Mouse (Mus musculus): ENCODE results near the gene Ddx23. TPM values are rescaled to one million over a fixed set of nuclear protein-coding genes. Genes with fewer than 3 reads are reported as not detected.

The Ddx23 gene
- polyA plus RNA-seq (2016; fragmentation: Nextera tagmentation; extraction: Ambion mirVana): 15.0 and 16.4 TPM in 2 replicates

GRCm38 (mm10) chr15:98662567-98663545 lies at the start of gene Ddx23:
TSS of gene Ddx23 (minus strand) at chr15:98662894.
- H3K36me3 ChIP-seq: peaks cover 26% of the 10 kb centered on the region
- WGBS: 5% methylated on average over 48 of the region's 48 CpGs
- H3K4me2 ChIP-seq: peak within 1 kb of the TSS; percentile 87
- H3K9ac ChIP-seq: peak within 1 kb of the TSS; percentile 96
- H3K4me3 ChIP-seq: peak within 1 kb of the TSS; percentile 86
- H3K27ac ChIP-seq (ENCODE audit: poor library complexity, severe bottlenecking): peak within 1 kb of the TSS; percentile 84
- no peaks in the 10 kb centered on the region; the same call in 1 of the 2 replicates for H3K9me3 ChIP-seq (replicated peaks)
- H3K27me3 ChIP-seq (replicated peaks): no peaks in the 10 kb centered on the region
- H3K4me1 ChIP-seq (replicated peaks): peaks cover 8% of the 10 kb centered on the region; the same call in 1 of the 2 replicates
- peak; percentile 96 for ATAC-seq (ENCODE audit: insufficient number of reproducible peaks, low FRiP score)

DNA sequence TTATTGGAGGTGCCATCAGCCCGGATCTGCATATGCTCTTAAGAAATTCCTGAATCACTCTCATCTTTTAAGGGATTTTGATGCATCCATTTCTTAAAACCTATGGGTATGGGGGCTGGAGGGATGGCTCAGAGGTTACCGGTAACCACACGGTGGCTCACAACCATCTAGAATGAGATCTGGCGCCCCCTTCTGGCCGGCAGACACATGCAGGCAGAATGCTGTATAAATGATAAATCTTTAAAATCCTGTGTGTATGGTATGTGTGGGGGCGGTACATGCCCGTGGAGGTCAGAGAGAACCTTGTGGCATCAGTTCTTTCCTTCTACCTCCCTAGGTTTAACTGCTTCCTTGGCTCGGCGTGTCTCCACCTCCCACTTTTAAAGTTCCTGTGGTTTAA lies 47.7 kb upstream of the Ddx23 start:
- no peak for ATAC-seq (ENCODE audit: insufficient number of reproducible peaks, low FRiP score)
- WGBS: 15% methylated on average over 9 of the region's 9 CpGs

DNA sequence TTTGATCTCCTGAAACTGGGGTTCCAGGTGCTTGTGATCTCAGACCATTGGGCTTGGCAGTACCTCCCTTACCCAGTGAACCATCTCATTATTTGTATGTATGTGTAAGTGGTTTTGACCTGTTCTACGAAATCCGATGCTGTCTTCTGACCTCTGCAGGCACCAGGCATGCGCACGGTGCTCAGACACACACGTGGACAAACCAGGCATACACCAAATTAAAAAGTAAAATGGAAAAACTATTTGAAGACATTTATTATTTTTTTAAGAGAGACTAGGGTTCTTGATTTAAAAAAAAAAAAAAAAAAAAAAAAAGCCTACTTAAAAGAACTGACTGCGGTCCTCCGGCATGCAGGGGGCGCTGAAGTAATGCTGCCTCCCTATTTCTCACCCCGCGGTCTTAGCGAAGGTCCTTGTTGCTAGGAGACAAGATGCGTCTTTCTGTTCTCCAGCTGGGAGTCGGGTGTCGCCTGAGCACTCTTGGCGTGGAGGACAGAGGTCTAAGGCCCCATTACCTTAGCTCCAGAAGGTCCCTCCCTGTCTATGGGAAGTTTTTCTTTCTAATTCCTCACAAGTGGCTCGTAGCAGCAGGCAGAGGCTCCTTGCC lies 45.2 kb upstream of the Ddx23 start, which contains the start of gene Ccdc65:
Gene Ccdc65, plus strand, starts transcription at position 442 of the 607 bp plus-strand sequence.
- H3K4me1 ChIP-seq (replicated peaks): peaks cover 3% of the 10 kb centered on the region; the same call in 1 of the 2 replicates
- no peak within 1 kb of the TSS for H3K27ac ChIP-seq (ENCODE audit: poor library complexity, severe bottlenecking)
- no peaks in the 10 kb centered on the region for H3K36me3 ChIP-seq
- 19% methylated on average over 16 of the region's 16 CpGs for WGBS
- H3K4me3 ChIP-seq: peak within 1 kb of the TSS; percentile 43
- ATAC-seq (ENCODE audit: insufficient number of reproducible peaks, low FRiP score): no peak
- H3K9ac ChIP-seq: 0 out of 2 replicates have a peak within 1 kb of the TSS, but pooled peaks have one; percentile 7
- H3K27me3 ChIP-seq (replicated peaks): peaks cover 51% of the 10 kb centered on the region
- no peaks in the 10 kb centered on the region for H3K9me3 ChIP-seq (replicated peaks)
- H3K4me2 ChIP-seq: peak within 1 kb of the TSS; percentile 63

More for the DNA sequence above, 47.7 kb upstream of the Ddx23 start:
- H3K36me3 ChIP-seq: no peaks in the 10 kb centered on the region
- peaks cover 8% of the 10 kb centered on the region for H3K4me1 ChIP-seq (replicated peaks)
- no peak overlapping the region for H3K4me3 ChIP-seq
- no peak overlapping the region for H3K9ac ChIP-seq
- no peak overlapping the region for H3K27ac ChIP-seq (ENCODE audit: poor library complexity, severe bottlenecking)
- peaks cover 27% of the 10 kb centered on the region for H3K27me3 ChIP-seq (replicated peaks)
- no peaks in the 10 kb centered on the region for H3K9me3 ChIP-seq (replicated peaks)
- H3K4me2 ChIP-seq: no peak overlapping the region

- no peak overlapping the region for H3K9ac ChIP-seq
- no peaks in the 10 kb centered on the region for H3K36me3 ChIP-seq
- H3K9me3 ChIP-seq (replicated peaks): no peaks in the 10 kb centered on the region
- H3K4me2 ChIP-seq: no peak overlapping the region
- peaks cover 84% of the 10 kb centered on the region for H3K27me3 ChIP-seq (replicated peaks)
- no peak overlapping the region for H3K27ac ChIP-seq (ENCODE audit: poor library complexity, severe bottlenecking)
- WGBS: 60% methylated on average over 9 of the region's 9 CpGs
- peaks cover 5% of the 10 kb centered on the region; the same call in 1 of the 2 replicates for H3K4me1 ChIP-seq (replicated peaks)
- ATAC-seq (ENCODE audit: insufficient number of reproducible peaks, low FRiP score): no peak
- H3K4me3 ChIP-seq: no peak overlapping the region
Observed at GRCm38 (mm10) chr15:98704312-98704711, 41.6 kb upstream of the Ddx23 start.

DNA sequence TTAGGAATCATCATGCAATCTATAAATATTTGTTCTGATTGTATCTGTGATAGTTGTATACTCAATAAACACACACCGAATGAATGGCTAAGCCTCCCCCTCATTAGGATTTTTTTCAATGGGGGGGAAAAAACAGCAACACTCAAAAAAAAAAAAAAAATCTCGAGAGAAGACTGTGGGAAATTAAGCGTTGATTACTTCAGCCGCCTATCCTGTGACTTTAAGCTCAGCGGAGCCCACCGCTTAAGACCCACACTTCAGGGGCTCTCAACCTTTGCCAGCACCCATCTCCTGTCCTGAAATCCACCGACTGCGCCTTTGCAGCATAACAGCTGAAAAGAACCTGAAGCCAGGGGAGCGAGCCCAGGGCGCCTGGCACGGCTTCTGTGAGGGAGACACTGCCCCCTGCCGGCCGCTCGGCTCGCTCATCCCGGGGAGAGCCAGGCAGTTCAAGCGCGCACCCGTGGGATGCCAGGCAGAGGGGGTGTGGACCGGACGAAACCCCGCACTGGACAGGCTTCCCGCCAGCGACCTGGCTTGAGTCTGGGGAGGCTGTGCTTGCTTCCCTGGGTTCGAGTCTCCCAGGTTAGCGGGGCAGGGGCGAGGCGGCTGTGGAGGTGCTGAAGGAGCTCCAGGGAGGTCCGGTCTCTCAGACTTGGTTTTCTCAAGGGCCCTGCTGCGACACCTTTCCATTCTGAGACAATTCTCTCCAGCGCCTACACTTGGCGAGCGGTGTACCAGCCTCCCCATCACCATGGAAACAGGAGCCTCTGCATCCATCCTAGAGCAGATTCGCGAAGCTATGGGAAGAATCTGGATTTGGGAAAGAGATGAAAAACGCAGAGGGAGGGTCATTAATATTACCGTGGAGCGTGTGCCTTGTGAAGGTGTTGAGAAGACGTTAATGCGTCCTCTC lies 36.8 kb upstream of the Ddx23 start:
- peaks cover 48% of the 10 kb centered on the region for H3K27me3 ChIP-seq (replicated peaks)
- 7% methylated on average over 40 of the region's 40 CpGs for WGBS

DNA sequence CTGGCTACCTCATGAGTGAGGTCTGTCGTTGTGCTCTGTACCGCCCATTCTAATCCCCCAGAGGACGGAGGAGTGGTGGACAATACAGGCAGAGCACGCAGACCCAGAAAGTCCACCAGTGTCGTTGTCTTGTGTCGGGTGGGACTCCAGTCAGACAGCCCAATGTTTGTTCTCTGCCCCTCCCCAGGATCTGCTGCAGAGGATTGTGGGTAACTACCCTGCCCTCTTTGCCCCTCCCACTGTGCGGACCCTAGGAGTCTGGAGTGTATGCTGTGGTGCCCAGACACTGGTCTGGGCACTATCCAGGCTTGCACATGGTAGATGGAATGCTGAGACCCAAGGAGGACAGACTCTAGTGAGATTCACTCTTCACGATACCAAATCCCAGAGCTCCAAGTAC lies 33.5 kb upstream of the Ddx23 start:
- H3K4me3 ChIP-seq: no peak overlapping the region
- H3K9me3 ChIP-seq (replicated peaks): no peaks in the 10 kb centered on the region
- ATAC-seq (ENCODE audit: insufficient number of reproducible peaks, low FRiP score): no peak
- H3K27ac ChIP-seq (ENCODE audit: poor library complexity, severe bottlenecking): no peak overlapping the region
- H3K4me2 ChIP-seq: no peak overlapping the region
- H3K36me3 ChIP-seq: no peaks in the 10 kb centered on the region
- WGBS: 60% methylated on average over 8 of the region's 8 CpGs
- no peak overlapping the region for H3K9ac ChIP-seq
- peaks cover 18% of the 10 kb centered on the region for H3K27me3 ChIP-seq (replicated peaks)
- peaks cover 24% of the 10 kb centered on the region for H3K4me1 ChIP-seq (replicated peaks)

More for the DNA sequence above, 36.8 kb upstream of the Ddx23 start:
- Histone ChIP-seq H3K27ac (ENCODE audit: poor library complexity, severe bottlenecking) (no peak overlapping the region), H3K9me3 (replicated peaks) (no peaks in the 10 kb centered on the region), H3K36me3 (no peaks in the 10 kb centered on the region), H3K4me1 (replicated peaks) (peaks cover 6% of the 10 kb centered on the region; the same call in 1 of the 2 replicates), H3K4me2 (peak overlapping the region; percentile 65), H3K9ac (0 out of 2 replicates have a peak overlapping the region, but pooled peaks have one; percentile 33), H3K4me3 (peak overlapping the region; percentile 30)
- peak; percentile 78 for ATAC-seq (ENCODE audit: insufficient number of reproducible peaks, low FRiP score)

GRCm38 (mm10) chr15:98695726-98696125 lies 33.0 kb upstream of the Ddx23 start:
- WGBS: 48% methylated on average over 9 of the region's 9 CpGs
- Histone ChIP-seq H3K27me3 (replicated peaks) (peaks cover 13% of the 10 kb centered on the region), H3K36me3 (no peaks in the 10 kb centered on the region), H3K27ac (ENCODE audit: poor library complexity, severe bottlenecking) (no peak overlapping the region), H3K9me3 (replicated peaks) (no peaks in the 10 kb centered on the region), H3K4me2 (no peak overlapping the region), H3K9ac (no peak overlapping the region), H3K4me3 (no peak overlapping the region), H3K4me1 (replicated peaks) (peaks cover 28% of the 10 kb centered on the region)
- no peak for ATAC-seq (ENCODE audit: insufficient number of reproducible peaks, low FRiP score)

DNA sequence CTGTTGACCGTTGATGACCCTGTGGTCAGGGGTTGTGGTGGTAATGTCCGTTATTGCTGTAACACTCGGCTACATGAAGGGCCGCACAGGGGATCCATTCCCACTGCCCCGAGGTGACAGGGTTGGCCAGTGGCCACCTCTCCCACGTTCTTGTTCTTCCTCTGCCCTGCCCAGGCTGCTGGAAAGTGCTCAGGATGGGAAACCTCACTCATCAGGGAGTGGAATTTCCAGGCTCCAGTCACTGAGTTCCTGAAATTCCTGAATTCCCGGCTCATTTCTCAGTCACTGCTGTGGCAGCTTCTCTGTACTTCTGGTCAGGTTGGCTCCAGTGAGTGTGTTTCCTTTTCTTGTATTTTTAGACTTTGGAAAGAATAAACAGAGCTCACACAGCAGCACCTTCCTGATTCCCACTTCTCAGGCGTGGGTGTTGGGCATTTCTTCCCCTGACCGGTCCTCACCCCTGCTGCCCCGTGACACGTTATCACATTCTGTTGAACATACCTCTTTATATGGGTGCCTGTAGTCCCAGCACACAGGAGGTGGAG lies 29.5 kb upstream of the Ddx23 start:
- Histone ChIP-seq H3K4me1 (replicated peaks) (peaks cover 32% of the 10 kb centered on the region), H3K27ac (ENCODE audit: poor library complexity, severe bottlenecking) (peak overlapping the region; percentile 81), H3K4me3 (no peak overlapping the region), H3K9ac (no peak overlapping the region), H3K4me2 (peak overlapping the region; percentile 18), H3K9me3 (replicated peaks) (no peaks in the 10 kb centered on the region), H3K36me3 (no peaks in the 10 kb centered on the region), H3K27me3 (replicated peaks) (no peaks in the 10 kb centered on the region)
- peak; percentile 84 for ATAC-seq (ENCODE audit: insufficient number of reproducible peaks, low FRiP score)
- WGBS: 10% methylated on average over 11 of the region's 11 CpGs

DNA sequence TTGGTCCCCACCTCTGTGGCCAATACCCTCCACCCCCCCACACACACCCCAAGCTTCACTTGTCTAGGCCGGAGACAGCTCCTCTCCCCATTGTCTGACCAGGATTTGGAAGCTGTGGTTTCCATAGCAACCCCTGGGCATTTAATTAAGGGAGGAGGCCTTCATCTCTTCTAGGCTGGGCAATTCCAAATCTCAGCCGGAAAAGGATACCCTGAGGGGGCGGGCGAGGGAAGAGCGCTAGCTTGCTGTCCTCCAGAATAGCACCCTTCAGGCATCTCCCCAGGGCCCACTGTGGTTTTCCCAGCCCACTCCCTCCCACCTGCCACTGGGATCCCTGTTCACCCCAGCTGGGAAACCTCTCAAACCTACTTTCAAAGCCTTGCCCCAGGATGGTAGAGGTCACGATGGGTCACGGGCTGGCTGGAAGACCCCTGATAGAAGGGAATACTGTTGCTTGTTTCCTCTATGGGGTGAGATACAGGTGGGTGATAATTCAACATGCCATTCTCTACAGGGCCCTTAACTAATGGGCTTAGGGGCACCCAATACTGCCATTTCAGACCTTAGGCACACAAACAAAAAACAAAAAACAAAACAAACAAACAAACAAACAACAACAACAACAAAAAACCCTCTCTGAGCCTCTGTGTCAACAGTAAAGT lies 28.9 kb upstream of the Ddx23 start:
- no peak overlapping the region for H3K4me3 ChIP-seq
- no peak for ATAC-seq (ENCODE audit: insufficient number of reproducible peaks, low FRiP score)
- 45% methylated on average over 7 of the region's 7 CpGs for whole genome bisulfite sequencing
- H3K36me3 ChIP-seq: no peaks in the 10 kb centered on the region
- H3K4me1 ChIP-seq (replicated peaks): peaks cover 32% of the 10 kb centered on the region
- H3K9me3 ChIP-seq (replicated peaks): no peaks in the 10 kb centered on the region
- no peak overlapping the region for H3K9ac ChIP-seq
- no peaks in the 10 kb centered on the region for H3K27me3 ChIP-seq (replicated peaks)
- H3K27ac ChIP-seq (ENCODE audit: poor library complexity, severe bottlenecking): peak overlapping the region; percentile 81
- H3K4me2 ChIP-seq: peak overlapping the region; percentile 18; the same call in 1 of the 2 replicates

DNA sequence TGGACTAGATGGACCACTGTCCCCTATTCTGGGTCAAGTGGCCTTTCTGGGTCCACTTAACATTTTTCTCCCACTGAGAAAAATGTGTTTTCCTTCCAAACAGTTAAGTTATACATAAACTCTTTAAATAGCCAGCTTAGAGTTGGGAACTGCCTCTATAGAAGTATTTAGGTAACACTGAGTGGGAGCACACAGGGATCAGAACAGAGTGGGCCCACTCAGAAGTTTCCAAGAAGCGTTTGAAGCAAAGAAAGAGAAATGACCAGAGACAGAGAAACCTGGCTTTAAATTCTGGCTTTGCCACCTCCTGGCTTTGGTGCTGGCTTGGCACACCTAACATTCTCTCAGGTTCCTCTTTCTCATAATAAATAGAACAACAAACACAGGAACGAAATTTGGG lies 27.0 kb upstream of the Ddx23 start:
- no peaks in the 10 kb centered on the region for H3K27me3 ChIP-seq (replicated peaks)
- peaks cover 32% of the 10 kb centered on the region for H3K4me1 ChIP-seq (replicated peaks)
- H3K36me3 ChIP-seq: no peaks in the 10 kb centered on the region
- no peak for ATAC-seq (ENCODE audit: insufficient number of reproducible peaks, low FRiP score)
- no peak overlapping the region for H3K4me3 ChIP-seq
- no peak overlapping the region for H3K27ac ChIP-seq (ENCODE audit: poor library complexity, severe bottlenecking)
- H3K4me2 ChIP-seq: no peak overlapping the region
- H3K9ac ChIP-seq: no peak overlapping the region
- no peaks in the 10 kb centered on the region for H3K9me3 ChIP-seq (replicated peaks)
- WGBS: 79% methylated on average over 2 of the region's 2 CpGs
